Mouse (Mus musculus) intestine, embryonic 16.5 days (tissue): ENCODE measurements at regions not wholly inside any gene's neighbourhood (a gene's known extent, or its start where the extent isn't known, plus 50 kb on each side); places are given as distances from the start of the nearest gene placed in this dataset.
A peak's percentile ranks its signal among the peaks of the same experiment; 100 is the strongest.

Experiments used
- ATAC-seq: fragments of 200-750 bp; cut with Nextera tagmentation; 2 replicates; pipeline ENCODE4 v1.8.0; 2017; ENCODE audit warnings: moderate TSS enrichment, moderate library complexity
- H3K27ac ChIP-seq: fragments of 300-500 bp; sonication (generic); 2 replicates; pipeline ENCODE4 v1.5.1; 2014; ENCODE audit warnings: mild to moderate bottlenecking, low read length
- H3K27me3 ChIP-seq: fragments of 300-500 bp; sonication (generic); replicated peaks from 2 replicates; pipeline ENCODE4 v1.6.1; 2014; ENCODE audit warnings: low read length, control low read depth, mixed read lengths; ENCODE audit not compliant: control insufficient read depth, insufficient read depth
- H3K36me3 ChIP-seq: fragments of 300-500 bp; sonication (generic); 2 replicates; pipeline ENCODE4 v1.6.1; 2014; ENCODE audit warnings: low read length, control low read depth; ENCODE audit not compliant: control insufficient read depth, insufficient read depth
- H3K4me1 ChIP-seq: fragments of 300-500 bp; sonication (generic); 2 replicates; pipeline ENCODE4 v1.6.1; 2014; ENCODE audit warnings: low read length, control low read depth, mixed read lengths; ENCODE audit not compliant: control insufficient read depth, insufficient read depth
- H3K4me2 ChIP-seq: fragments of 300-500 bp; sonication (generic); 2 replicates; pipeline ENCODE4 v1.6.1; 2014; ENCODE audit warnings: low read depth, low read length, control low read depth
- H3K4me3 ChIP-seq: fragments of 300-500 bp; sonication (generic); 2 replicates; pipeline ENCODE4 v1.5.1; 2014; ENCODE audit warnings: mild to moderate bottlenecking, low read length
- H3K9ac ChIP-seq: fragments of 300-500 bp; sonication (generic); 2 replicates; pipeline ENCODE4 v1.6.1; 2014; ENCODE audit warnings: low read depth, low read length
- H3K9me3 ChIP-seq: fragments of 300-500 bp; sonication (generic); 2 replicates; pipeline ENCODE4 v1.6.1; 2016; ENCODE audit warnings: low read length, control low read depth; ENCODE audit not compliant: control insufficient read depth
- WGBS: fragments of 180-500 bp; shearing (Covaris S2); extraction: QIAGEN DNeasy Blood & Tissue Kit; methylation state at CpG from one replicate; pipeline ENCODE4 v1.1.7; 2014; 5-methylcytosine and 5-hydroxymethylcytosine counted together

GRCm38 (mm10) chr14:80269179-80269951 is 285.5 kb downstream of the Olfm4 start:
- WGBS = 37% methylated on average over 7 of the region's 7 CpGs
- H3K9me3 ChIP-seq = no peaks in the 10 kb centered on the region
- peak; percentile 58 for ATAC-seq
- no peaks in the 10 kb centered on the region for H3K36me3 ChIP-seq
- H3K27ac ChIP-seq = no peak overlapping the region
- H3K27me3 ChIP-seq = no peaks in the 10 kb centered on the region
- no peak overlapping the region for H3K4me3 ChIP-seq
- H3K4me2 ChIP-seq = no peak overlapping the region
- no peak overlapping the region for H3K9ac ChIP-seq
- no peaks in the 10 kb centered on the region for H3K4me1 ChIP-seq

GRCm38 (mm10) chr14:80270063-80270462 is 286.2 kb downstream of the Olfm4 start:
- ATAC-seq = no peak
- Histone ChIP-seq H3K4me2 (no peak overlapping the region), H3K4me3 (no peak overlapping the region), H3K9ac (no peak overlapping the region), H3K27me3 (no peaks in the 10 kb centered on the region), H3K4me1 (no peaks in the 10 kb centered on the region), H3K27ac (no peak overlapping the region), H3K9me3 (no peaks in the 10 kb centered on the region), H3K36me3 (no peaks in the 10 kb centered on the region)
- WGBS = 68% methylated on average over 13 of the region's 13 CpGs

- no peak overlapping the region for H3K27ac ChIP-seq
- H3K36me3 ChIP-seq = no peaks in the 10 kb centered on the region
- no peak overlapping the region for H3K4me3 ChIP-seq
- no peaks in the 10 kb centered on the region for H3K9me3 ChIP-seq
- no peaks in the 10 kb centered on the region for H3K27me3 ChIP-seq
- ATAC-seq = no peak
- 71% methylated on average over 4 of the region's 4 CpGs for WGBS
- H3K4me2 ChIP-seq = no peak overlapping the region
- no peak overlapping the region for H3K9ac ChIP-seq
- no peaks in the 10 kb centered on the region for H3K4me1 ChIP-seq
Measured at GRCm38 (mm10) chr14:80280188-80280587, 296.3 kb downstream of the Olfm4 start.

GRCm38 (mm10) chr14:80283726-80284125 is 299.8 kb downstream of the Olfm4 start:
- H3K4me3 ChIP-seq = no peak overlapping the region
- 49% methylated on average over 2 of the region's 2 CpGs for WGBS
- no peak for ATAC-seq

GRCm38 (mm10) chr14:80291360-80291759 is 307.5 kb downstream of the Olfm4 start:
- 69% methylated on average over 4 of the region's 4 CpGs for WGBS
- Histone ChIP-seq H3K27me3 (no peaks in the 10 kb centered on the region), H3K9ac (no peak overlapping the region), H3K9me3 (no peaks in the 10 kb centered on the region), H3K4me1 (no peaks in the 10 kb centered on the region), H3K36me3 (no peaks in the 10 kb centered on the region), H3K4me2 (no peak overlapping the region), H3K4me3 (no peak overlapping the region), H3K27ac (no peak overlapping the region)
- no peak for ATAC-seq

More at GRCm38 (mm10) chr14:80283726-80284125, 299.8 kb downstream of the Olfm4 start:
- Histone ChIP-seq H3K27me3 (no peaks in the 10 kb centered on the region), H3K36me3 (no peaks in the 10 kb centered on the region), H3K4me2 (no peak overlapping the region), H3K4me1 (no peaks in the 10 kb centered on the region), H3K9me3 (no peaks in the 10 kb centered on the region), H3K27ac (no peak overlapping the region), H3K9ac (no peak overlapping the region)

- Histone ChIP-seq H3K9ac (no peak overlapping the region), H3K4me3 (no peak overlapping the region), H3K9me3 (no peaks in the 10 kb centered on the region), H3K36me3 (no peaks in the 10 kb centered on the region), H3K27me3 (no peaks in the 10 kb centered on the region), H3K4me1 (no peaks in the 10 kb centered on the region), H3K4me2 (no peak overlapping the region), H3K27ac (no peak overlapping the region)
- no peak for ATAC-seq
- 92% methylated on average over 4 of the region's 4 CpGs for WGBS
Measured at GRCm38 (mm10) chr14:80293378-80293777, 309.5 kb downstream of the Olfm4 start.

- WGBS = 58% methylated on average over 2 of the region's 2 CpGs
- Histone ChIP-seq H3K27ac (no peak overlapping the region), H3K27me3 (no peaks in the 10 kb centered on the region), H3K9me3 (no peaks in the 10 kb centered on the region), H3K36me3 (no peaks in the 10 kb centered on the region), H3K4me3 (no peak overlapping the region), H3K4me1 (no peaks in the 10 kb centered on the region), H3K4me2 (no peak overlapping the region), H3K9ac (no peak overlapping the region)
- ATAC-seq = no peak
Measured at GRCm38 (mm10) chr14:80329651-80330050, 345.8 kb downstream of the Olfm4 start.

GRCm38 (mm10) chr14:80362024-80362622 is 378.2 kb downstream of the Olfm4 start:
- no peak overlapping the region for H3K9ac ChIP-seq
- H3K4me2 ChIP-seq = no peak overlapping the region
- H3K27ac ChIP-seq = no peak overlapping the region
- no peaks in the 10 kb centered on the region for H3K9me3 ChIP-seq
- H3K27me3 ChIP-seq = no peaks in the 10 kb centered on the region
- no peak for ATAC-seq
- no peaks in the 10 kb centered on the region for H3K4me1 ChIP-seq
- no peak overlapping the region for H3K4me3 ChIP-seq
- H3K36me3 ChIP-seq = no peaks in the 10 kb centered on the region

GRCm38 (mm10) chr14:80369448-80370153 is 385.7 kb downstream of the Olfm4 start:
- H3K27me3 ChIP-seq = no peaks in the 10 kb centered on the region
- no peaks in the 10 kb centered on the region for H3K4me1 ChIP-seq
- no peaks in the 10 kb centered on the region for H3K36me3 ChIP-seq
- H3K9ac ChIP-seq = no peak overlapping the region
- H3K9me3 ChIP-seq = no peaks in the 10 kb centered on the region
- no peak overlapping the region for H3K4me3 ChIP-seq
- 69% methylated on average over 11 of the region's 11 CpGs for WGBS
- H3K4me2 ChIP-seq = no peak overlapping the region
- no peak overlapping the region for H3K27ac ChIP-seq
- ATAC-seq = no peak
